Mouse (Mus musculus): ENCODE measurements around the gene Gpr35. TPM values are rescaled to one million over a fixed set of nuclear protein-coding genes. Genes with fewer than 3 reads are reported as not detected.

Gene Gpr35
- total RNA-seq, 2 experiments from 2014 or later = 0.40 to 1.0 TPM

- intact Hi-C loops (cut with DNase I) = no loop called here
- no peak for DNase-seq
Measured at GRCm38 (mm10) chr1:93033989-93034388, 83.3 kb downstream of the Gpr35 start.

GRCm38 (mm10) chr1:93035981-93036380 is 85.3 kb downstream of the Gpr35 start:
- intact Hi-C loops (cut with DNase I) = no loop called here
- DNase-seq = no peak

Other genes with a start within 250 kb of the Gpr35 start
- 100 to 1,000 TPM; 160 to 188 TPM for gene Gpc1, start 119.2 kb upstream of the Gpr35 start, total RNA-seq (2021)
- gene Ankmy1, start 48.0 kb upstream of the Gpr35 start, total RNA-seq (2021) = under 1 TPM; 0.14 to 0.30 TPM
- 1 to 10 TPM; 6.3 to 7.0 TPM for gene Dusp28, start 43.9 kb upstream of the Gpr35 start, total RNA-seq (2021)
- gene Rnpepl1, start 40.1 kb upstream of the Gpr35 start, total RNA-seq (2021) = 10 to 100 TPM; 56.6 to 56.9 TPM
- gene Capn10, start 16.5 kb upstream of the Gpr35 start, total RNA-seq (2021) = 10 to 100 TPM; 60.2 to 63.4 TPM
- not detected for gene Aqp12, start 55.5 kb downstream of the Gpr35 start, total RNA-seq (2021)
- 100 to 1,000 TPM; 715 to 768 TPM for gene Kif1a, start 151.1 kb downstream of the Gpr35 start, total RNA-seq (2021)
- gene Agxt, start 184.4 kb downstream of the Gpr35 start, total RNA-seq (2021) = not detected
- gene 2310007B03Rik, start 210.1 kb downstream of the Gpr35 start, total RNA-seq (2021) = not detected
- under 1 TPM; 0.91 to 0.94 TPM for gene Crocc2, start 217.9 kb downstream of the Gpr35 start, total RNA-seq (2021)